Mouse (Mus musculus) hindbrain, embryonic 10.5 days (tissue): Measurements from ENCODE around the gene Fjx1. TPM values are rescaled to one million over a fixed set of nuclear protein-coding genes. Genes with fewer than 3 reads are reported as not detected.

ENCODE experiments used
- DNase-seq: peaks from one replicate; pipeline ENCODE4 v3.0.0-alpha.2; 2017; ENCODE audit warnings: low spot score
- H3K27ac ChIP-seq: fragments of 300-500 bp; sonication (generic); 2 replicates; pipeline ENCODE4 v1.5.1; 2016; ENCODE audit warnings: mild to moderate bottlenecking, moderate library complexity
- H3K27me3 ChIP-seq: fragments of 300-500 bp; sonication (generic); 2 replicates; pipeline ENCODE4 v1.6.1; 2016; ENCODE audit warnings: mild to moderate bottlenecking; ENCODE audit not compliant: poor library complexity, insufficient read depth, severe bottlenecking
- H3K36me3 ChIP-seq: fragments of 300-500 bp; sonication (generic); 2 replicates; pipeline ENCODE4 v1.6.1; 2016; ENCODE audit warnings: mild to moderate bottlenecking, moderate library complexity
- H3K4me1 ChIP-seq: fragments of 300-500 bp; sonication (generic); replicated peaks from 2 replicates; pipeline ENCODE4 v1.6.1; 2016; ENCODE audit warnings: mild to moderate bottlenecking
- H3K4me3 ChIP-seq: fragments of 300-500 bp; sonication (generic); 2 replicates; pipeline ENCODE4 v1.5.1; 2016; ENCODE audit warnings: mild to moderate bottlenecking, moderate library complexity
- H3K9me3 ChIP-seq: fragments of 300-500 bp; sonication (generic); 2 replicates; pipeline ENCODE4 v1.6.1; 2016; ENCODE audit warnings: mild to moderate bottlenecking, moderate library complexity
- WGBS: fragments of 180-500 bp; shearing (Covaris S2); methylation state at CpG from one replicate; pipeline ENCODE4 v1.1.7; 2016; 5-methylcytosine and 5-hydroxymethylcytosine counted together
- polyA plus RNA-seq: library from polyadenylated mRNA; unstranded; fragments of >200 nt; fragmentation: Nextera tagmentation; extraction: Ambion mirVana; gene quantifications from 2 replicates; pipeline ENCODE4 v1.2.1, GENCODE M21; 2016

Fjx1 gene
- polyA plus RNA-seq, 1 experiment from 2014 or later: 25.0 TPM

DNA sequence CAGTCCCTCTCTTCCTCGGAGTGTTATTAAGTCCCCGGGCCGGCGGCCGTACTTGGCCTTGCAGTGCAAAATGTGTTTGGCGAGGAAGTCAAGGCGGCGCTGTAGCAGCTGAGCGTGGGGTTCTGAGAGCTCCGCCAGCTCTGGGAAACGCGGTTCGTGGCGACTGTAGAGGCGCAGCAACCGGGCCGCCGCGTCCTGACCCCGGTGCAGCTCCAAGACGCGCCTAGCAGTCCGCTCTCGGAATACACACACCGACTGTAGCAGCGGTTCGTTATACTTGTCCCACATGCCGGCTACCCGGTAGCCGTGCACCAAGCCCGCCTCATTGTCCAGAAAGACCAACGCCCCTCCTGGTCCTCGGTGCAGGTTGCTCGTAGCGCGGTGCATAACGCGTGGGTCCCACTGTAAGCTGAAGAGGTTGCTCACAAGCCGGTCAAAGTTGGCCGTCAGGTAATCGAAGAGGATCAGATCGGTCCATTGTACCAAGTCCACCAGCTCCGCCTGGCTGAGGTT, 2.0 kb downstream of the Fjx1 start:
- under 1% methylated on average over 43 of the region's 43 CpGs for WGBS

DNA sequence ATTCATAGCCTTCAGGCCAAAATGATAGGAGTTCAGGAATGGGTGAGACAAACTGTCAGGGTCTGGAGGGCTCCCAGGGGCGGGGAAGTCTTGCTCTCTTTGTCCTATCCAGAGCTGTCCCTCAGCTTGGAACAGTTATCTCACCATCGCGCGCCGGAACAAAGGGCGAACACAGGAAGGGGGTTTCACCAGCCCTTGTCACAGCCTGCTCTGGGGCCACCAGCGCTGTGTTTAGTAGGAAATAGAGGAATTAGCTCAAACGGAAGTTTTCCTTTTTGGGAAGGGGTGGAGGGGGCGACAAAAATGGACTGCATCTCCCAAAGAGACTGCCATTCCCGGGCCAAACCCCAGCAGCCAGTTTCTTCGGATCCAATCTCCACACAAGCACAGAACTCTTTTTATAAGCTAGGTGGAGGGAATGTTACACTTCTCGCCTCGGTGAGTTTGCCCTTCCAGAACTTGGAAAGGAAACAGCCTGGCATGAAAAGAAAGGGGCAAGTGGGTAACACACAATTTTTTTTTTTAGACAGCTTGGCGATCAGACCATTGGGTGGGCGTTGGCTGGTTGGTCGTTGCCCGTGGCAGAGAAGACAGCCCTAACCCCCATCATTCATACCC, 2.6 kb downstream of the Fjx1 start:
- peaks cover 21% of the 10 kb centered on the region for H3K36me3 ChIP-seq
- under 1% methylated on average over 17 of the region's 17 CpGs for WGBS
- DNase-seq: peak; percentile 85
- H3K27ac ChIP-seq: peak overlapping the region; percentile 98
- peaks cover 46% of the 10 kb centered on the region for H3K4me1 ChIP-seq
- H3K27me3 ChIP-seq: peaks cover 6% of the 10 kb centered on the region; the same call in 1 of the 2 replicates
- H3K4me3 ChIP-seq: peak overlapping the region; percentile 90
- no peaks in the 10 kb centered on the region for H3K9me3 ChIP-seq

More for the DNA sequence above, 2.0 kb downstream of the Fjx1 start:
- H3K27ac ChIP-seq: peak overlapping the region; percentile 98
- peaks cover 46% of the 10 kb centered on the region for H3K4me1 ChIP-seq
- peak; percentile 74 for DNase-seq
- H3K4me3 ChIP-seq: peak overlapping the region; percentile 90
- peaks cover 9% of the 10 kb centered on the region; the same call in 1 of the 2 replicates for H3K27me3 ChIP-seq
- no peaks in the 10 kb centered on the region for H3K9me3 ChIP-seq
- H3K36me3 ChIP-seq: peaks cover 21% of the 10 kb centered on the region

DNA sequence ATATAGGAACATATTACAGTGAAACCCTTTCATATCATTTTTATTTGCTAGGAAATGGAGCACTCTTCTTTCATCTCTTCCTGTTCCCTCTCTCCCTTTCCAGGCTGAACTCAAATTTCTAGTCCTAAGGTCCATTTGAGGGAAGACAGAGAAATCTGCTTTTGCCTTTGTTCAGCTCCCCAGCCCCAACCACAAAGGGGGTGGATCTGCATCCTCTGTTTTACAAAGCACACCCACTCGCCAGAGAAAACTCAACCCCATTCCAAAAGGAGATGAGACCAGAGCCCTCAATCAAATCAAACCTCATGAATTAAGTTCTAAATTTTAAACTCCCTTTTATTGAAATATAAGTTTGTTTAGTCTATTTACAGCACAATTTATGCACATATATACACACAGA, 3.2 kb downstream of the Fjx1 start:
- peaks cover 46% of the 10 kb centered on the region for H3K4me1 ChIP-seq
- peaks cover under 1% of the 10 kb centered on the region; the same call in 1 of the 2 replicates for H3K27me3 ChIP-seq
- peaks cover 21% of the 10 kb centered on the region for H3K36me3 ChIP-seq
- 18% methylated on average over 1 of the region's 1 CpGs for WGBS
- H3K9me3 ChIP-seq: no peaks in the 10 kb centered on the region
- DNase-seq: no peak
- H3K4me3 ChIP-seq: peak overlapping the region; percentile 90
- peak overlapping the region; percentile 98 for H3K27ac ChIP-seq

DNA sequence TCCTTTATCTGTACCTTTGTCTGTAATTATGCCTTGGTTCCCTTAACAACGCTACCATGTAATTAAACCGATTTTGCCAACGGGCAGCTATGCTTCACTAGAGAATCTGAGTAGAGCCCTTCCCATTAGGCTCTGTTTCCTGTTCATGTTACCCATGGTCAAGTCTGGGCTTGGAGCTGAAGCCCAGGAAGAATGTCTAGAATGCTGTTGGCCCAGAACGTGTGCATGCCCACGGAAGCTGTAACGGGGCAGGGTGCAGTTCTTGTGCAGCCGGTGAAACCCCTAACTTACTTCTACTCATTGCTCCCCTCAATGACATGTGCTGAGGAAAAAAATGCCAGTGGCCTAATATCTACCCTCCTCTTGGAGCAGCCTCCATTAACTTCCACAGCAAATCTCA, 4.5 kb downstream of the Fjx1 start:
- no peaks in the 10 kb centered on the region for H3K27me3 ChIP-seq
- peaks cover 21% of the 10 kb centered on the region for H3K36me3 ChIP-seq
- H3K27ac ChIP-seq: no peak overlapping the region
- H3K4me3 ChIP-seq: no peak overlapping the region
- DNase-seq: no peak
- no peaks in the 10 kb centered on the region for H3K9me3 ChIP-seq
- WGBS: 92% methylated on average over 7 of the region's 7 CpGs
- H3K4me1 ChIP-seq: peaks cover 43% of the 10 kb centered on the region

DNA sequence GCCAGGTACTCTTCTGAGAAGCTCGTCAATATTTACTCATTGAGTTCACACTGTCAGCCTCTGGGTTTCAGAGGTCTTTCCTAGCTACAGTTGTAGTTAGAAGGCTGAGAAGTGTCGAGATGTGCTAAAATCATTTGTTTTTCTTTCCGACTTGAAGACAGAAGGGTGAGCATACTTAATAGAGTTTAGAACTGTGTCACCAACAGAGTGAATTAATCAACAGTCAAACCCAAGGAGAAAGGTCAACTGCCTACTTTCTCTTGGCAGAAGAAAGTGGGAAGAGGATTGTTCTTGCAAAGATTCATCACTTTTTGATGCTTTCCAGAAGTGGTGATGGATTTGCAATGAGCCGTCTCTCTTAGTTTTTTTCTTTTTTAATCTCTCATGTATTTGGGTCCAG, 5.4 kb downstream of the Fjx1 start:
- Histone ChIP-seq H3K27me3 (no peaks in the 10 kb centered on the region), H3K4me3 (no peak overlapping the region), H3K36me3 (peaks cover 21% of the 10 kb centered on the region), H3K9me3 (no peaks in the 10 kb centered on the region), H3K4me1 (peaks cover 33% of the 10 kb centered on the region), H3K27ac (no peak overlapping the region)
- 85% methylated on average over 4 of the region's 4 CpGs for WGBS
- no peak for DNase-seq

DNA sequence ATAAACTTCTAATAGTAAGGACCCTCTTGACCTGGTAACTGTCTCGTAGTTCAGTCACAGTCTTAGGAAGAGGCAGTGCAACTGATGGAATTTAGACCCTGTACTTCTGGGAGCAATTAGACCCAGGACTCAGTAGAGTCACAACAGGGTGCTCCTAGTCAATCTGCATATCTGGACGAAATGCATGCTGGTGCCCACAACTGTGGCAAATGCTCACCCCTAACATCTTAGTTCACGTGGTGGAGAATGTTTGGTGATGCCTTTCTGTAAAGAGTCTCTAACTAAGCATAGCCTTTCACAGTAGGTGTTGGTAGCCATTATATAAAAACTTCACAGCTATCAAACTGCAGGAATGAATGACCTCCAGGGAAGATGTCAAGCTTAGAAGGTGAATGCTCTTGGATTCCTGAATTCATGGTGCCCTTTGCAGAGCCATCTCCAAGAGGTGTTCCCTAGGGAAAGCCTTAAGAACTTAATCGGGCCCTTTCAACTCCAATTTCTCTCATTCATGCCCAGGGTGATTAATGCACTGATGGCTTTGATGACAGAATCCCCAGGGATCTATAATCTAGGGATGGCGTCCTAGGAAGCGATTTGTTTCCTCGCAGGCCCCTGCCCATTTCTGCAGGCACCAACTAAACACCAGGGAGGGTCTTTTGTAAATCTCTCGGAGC, 14.8 kb downstream of the Fjx1 start:
- H3K36me3 ChIP-seq: no peaks in the 10 kb centered on the region
- H3K9me3 ChIP-seq: no peaks in the 10 kb centered on the region
- DNase-seq: no peak
- WGBS: 31% methylated on average over 8 of the region's 8 CpGs
- no peak overlapping the region for H3K27ac ChIP-seq
- H3K4me1 ChIP-seq: 0 out of 2 replicates have a peak, but pooled peaks cover 8% of the 10 kb centered on the region
- H3K4me3 ChIP-seq: no peak overlapping the region
- H3K27me3 ChIP-seq: no peaks in the 10 kb centered on the region

DNA sequence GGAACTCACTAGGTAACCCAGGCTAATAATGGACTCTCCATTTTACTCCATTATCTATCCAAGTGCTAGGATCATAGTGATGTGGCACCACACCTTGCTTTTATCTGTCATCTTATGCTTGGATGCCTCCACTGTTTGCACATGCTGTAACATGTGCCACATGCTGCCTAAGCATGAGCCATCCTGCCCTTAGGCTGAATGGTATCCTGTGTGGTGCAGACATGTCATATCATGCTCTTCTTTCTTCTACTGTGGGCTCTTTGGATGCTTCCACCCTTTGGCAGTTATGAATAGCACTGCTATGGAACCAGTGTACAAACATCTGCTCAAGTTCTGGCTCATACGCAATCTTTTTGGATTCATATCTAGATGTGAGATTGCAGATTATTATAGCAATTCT, 18.4 kb downstream of the Fjx1 start:
- 0 out of 2 replicates have a peak, but pooled peaks cover 5% of the 10 kb centered on the region for H3K4me1 ChIP-seq
- no peak for DNase-seq
- no peak overlapping the region for H3K27ac ChIP-seq
- no peaks in the 10 kb centered on the region for H3K36me3 ChIP-seq
- WGBS: 98% methylated on average over 1 of the region's 1 CpGs
- no peak overlapping the region for H3K4me3 ChIP-seq
- no peaks in the 10 kb centered on the region for H3K9me3 ChIP-seq
- no peaks in the 10 kb centered on the region for H3K27me3 ChIP-seq

DNA sequence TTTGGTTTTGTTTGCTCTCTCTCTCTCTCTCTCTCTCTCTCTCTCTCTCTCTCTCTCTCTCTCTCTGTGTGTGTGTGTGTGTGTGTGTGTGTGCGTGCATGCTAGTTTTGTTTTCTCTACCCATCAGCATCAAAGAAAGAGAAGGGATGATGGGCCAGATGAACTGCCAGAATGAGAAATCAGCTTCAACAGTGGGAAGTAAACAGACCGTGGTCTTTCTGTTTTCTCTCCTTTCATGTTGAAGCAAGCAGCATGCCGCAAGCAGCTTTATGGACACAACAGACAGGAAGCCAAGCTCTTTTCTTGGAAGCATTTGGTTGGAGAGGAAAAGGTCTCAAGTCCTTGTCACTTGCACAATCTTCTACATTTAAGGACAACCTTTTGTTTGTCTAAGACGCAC, 21.2 kb downstream of the Fjx1 start:
- 71% methylated on average over 4 of the region's 4 CpGs for WGBS
- H3K4me3 ChIP-seq: no peak overlapping the region
- 0 out of 2 replicates have a peak, but pooled peaks cover 6% of the 10 kb centered on the region for H3K4me1 ChIP-seq
- no peaks in the 10 kb centered on the region for H3K36me3 ChIP-seq
- H3K27ac ChIP-seq: no peak overlapping the region
- DNase-seq: no peak
- H3K27me3 ChIP-seq: no peaks in the 10 kb centered on the region
- H3K9me3 ChIP-seq: no peaks in the 10 kb centered on the region

DNA sequence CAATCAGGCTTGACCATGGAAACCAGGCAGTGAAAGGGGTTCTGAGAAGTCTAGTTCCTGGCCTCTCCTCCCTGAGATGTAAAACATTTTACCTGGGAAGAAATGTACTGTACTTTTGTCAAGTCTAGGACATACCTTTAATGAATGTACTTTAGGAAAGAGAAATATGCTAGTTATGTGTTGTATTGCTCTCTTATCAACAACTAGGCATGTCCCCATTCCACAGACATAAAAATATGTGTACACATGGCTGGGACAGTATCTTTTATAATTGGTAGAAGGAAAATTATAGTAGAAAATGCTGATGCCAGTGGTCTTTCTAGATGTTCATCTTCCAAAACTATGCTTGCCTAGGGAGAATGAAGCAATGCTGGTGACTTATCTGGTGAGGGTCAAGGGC, 24.3 kb downstream of the Fjx1 start:
- H3K4me3 ChIP-seq: no peak overlapping the region
- no peak for DNase-seq
- no peaks in the 10 kb centered on the region for H3K9me3 ChIP-seq

DNA sequence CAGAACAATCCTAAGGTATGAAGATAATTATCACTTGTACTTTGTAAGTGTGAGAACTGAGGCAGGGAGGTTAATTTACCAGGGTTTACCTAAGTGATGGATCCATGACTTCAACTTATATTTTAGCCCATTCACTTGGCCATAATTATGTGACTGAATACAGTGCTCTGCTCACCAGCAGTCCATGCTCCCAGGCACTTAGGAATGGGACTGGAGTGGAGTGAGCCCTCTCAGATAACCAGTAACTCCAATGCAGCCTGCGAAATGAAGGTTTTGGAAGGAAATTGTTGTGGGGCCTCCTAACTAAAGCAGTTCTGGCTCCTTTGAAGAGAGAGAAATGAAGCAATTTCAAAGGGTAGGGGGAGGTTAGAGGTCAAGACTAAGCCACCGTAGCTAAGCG, 25.9 kb downstream of the Fjx1 start:
- no peaks in the 10 kb centered on the region for H3K9me3 ChIP-seq
- no peak overlapping the region for H3K4me3 ChIP-seq
- DNase-seq: no peak
- H3K4me1 ChIP-seq: 0 out of 2 replicates have a peak, but pooled peaks cover 6% of the 10 kb centered on the region
- H3K36me3 ChIP-seq: no peaks in the 10 kb centered on the region
- no peaks in the 10 kb centered on the region; the same call in 1 of the 2 replicates for H3K27me3 ChIP-seq
- whole genome bisulfite sequencing: 31% methylated on average over 3 of the region's 3 CpGs
- no peak overlapping the region for H3K27ac ChIP-seq

More for the DNA sequence above, 24.3 kb downstream of the Fjx1 start:
- H3K36me3 ChIP-seq: no peaks in the 10 kb centered on the region
- H3K27me3 ChIP-seq: no peaks in the 10 kb centered on the region; the same call in 1 of the 2 replicates
- 0 out of 2 replicates have a peak, but pooled peaks cover 6% of the 10 kb centered on the region for H3K4me1 ChIP-seq
- H3K27ac ChIP-seq: no peak overlapping the region

DNA sequence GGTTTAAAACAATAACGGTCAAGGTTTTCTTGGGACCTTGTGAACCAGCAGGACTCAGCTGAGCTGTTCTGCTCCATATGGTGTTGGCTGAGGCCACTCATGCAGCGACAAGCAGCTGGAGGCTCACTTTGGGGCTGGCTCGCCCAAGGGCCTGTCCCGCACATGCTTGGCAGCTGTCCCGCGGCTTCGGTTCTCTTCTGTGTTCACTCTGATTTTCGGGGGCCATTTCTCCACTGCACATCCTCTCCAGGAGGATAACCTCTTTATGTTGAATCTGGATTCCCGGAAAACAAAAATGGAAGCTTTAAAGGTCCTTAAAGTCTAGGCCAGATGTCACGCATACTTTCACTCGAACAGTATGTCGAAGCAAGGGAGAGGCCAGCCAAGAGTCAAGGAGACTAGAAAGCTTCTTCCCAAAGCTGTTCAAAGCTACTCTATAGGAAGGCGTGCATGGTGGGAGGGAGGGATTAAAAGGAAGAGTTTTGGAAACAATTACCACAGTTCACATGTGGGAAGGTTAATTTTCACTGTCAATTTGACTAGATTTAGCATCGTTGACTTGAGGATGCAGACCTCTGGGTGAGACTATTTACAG, 36.1 kb downstream of the Fjx1 start:
- Histone ChIP-seq H3K9me3 (no peaks in the 10 kb centered on the region), H3K4me3 (no peak overlapping the region), H3K36me3 (no peaks in the 10 kb centered on the region), H3K27me3 (no peaks in the 10 kb centered on the region), H3K27ac (no peak overlapping the region), H3K4me1 (no peaks in the 10 kb centered on the region)
- 90% methylated on average over 14 of the region's 14 CpGs for WGBS
- no peak for DNase-seq

DNA sequence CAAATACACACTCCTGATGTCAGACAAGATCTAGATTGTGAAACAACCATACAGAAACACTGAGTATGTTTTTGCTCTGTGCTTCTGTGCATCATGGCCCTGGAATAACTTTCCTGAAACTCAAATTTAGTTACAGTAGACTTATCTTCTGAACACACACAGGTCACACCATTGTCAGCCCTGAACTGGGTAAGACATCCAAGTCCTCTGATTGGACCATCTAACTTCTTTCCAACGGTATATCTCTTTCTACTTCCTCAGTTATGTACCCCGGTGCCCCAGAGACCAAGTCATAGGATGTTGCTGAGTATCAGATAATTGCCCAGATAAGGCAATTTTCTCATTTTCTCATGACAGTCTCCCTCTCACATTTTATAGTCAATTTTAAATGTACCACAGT, 39.6 kb downstream of the Fjx1 start:
- H3K4me1 ChIP-seq: peaks cover 3% of the 10 kb centered on the region
- no peaks in the 10 kb centered on the region for H3K9me3 ChIP-seq
- no peaks in the 10 kb centered on the region for H3K27me3 ChIP-seq
- no peak overlapping the region for H3K27ac ChIP-seq
- H3K36me3 ChIP-seq: no peaks in the 10 kb centered on the region
- H3K4me3 ChIP-seq: no peak overlapping the region
- DNase-seq: no peak
- WGBS: 89% methylated on average over 2 of the region's 2 CpGs

DNA sequence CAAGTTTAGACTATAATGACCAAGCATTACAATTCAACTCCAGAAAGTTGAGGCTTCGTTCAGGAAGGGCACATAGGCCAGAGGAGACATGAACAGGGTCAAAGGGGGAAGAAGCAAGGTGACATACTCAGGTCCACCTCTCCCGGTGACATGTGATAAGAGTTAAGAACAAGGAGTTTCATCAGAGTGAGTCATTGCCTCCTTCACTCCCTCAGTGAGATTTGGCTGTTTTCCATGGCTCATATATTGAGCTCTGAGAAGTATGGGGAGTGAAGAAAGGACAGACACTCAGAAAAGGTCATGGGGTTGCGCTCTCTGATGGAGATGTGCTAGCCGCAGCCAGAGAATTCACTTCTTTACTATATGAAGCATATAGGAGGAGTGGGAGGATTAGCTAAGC, 41.7 kb downstream of the Fjx1 start:
- Histone ChIP-seq H3K36me3 (no peaks in the 10 kb centered on the region), H3K4me3 (no peak overlapping the region), H3K27ac (no peak overlapping the region), H3K9me3 (no peaks in the 10 kb centered on the region), H3K27me3 (no peaks in the 10 kb centered on the region), H3K4me1 (peaks cover 10% of the 10 kb centered on the region)
- WGBS: 79% methylated on average over 4 of the region's 4 CpGs
- DNase-seq: no peak
